Mouse (Mus musculus) heart, postnatal 0 days (tissue): ENCODE results near the gene Det1. TPM values are rescaled to one million over a fixed set of nuclear protein-coding genes. Genes with fewer than 3 reads are reported as not detected.

Source experiments
- ATAC-seq: fragments of 200-750 bp; cut with Nextera tagmentation; 2 replicates; pipeline ENCODE4 v1.8.0; 2017; ENCODE audit warnings: low read depth, moderate number of reproducible peaks, moderate library complexity; ENCODE audit not compliant: insufficient read depth
- DNase-seq: peaks from one replicate; pipeline ENCODE4 v3.0.0-alpha.2; 2016; ENCODE audit warnings: low spot score
- H3K27ac ChIP-seq: fragments of 300-500 bp; sonication (generic); 2 replicates; pipeline ENCODE4 v1.5.1; 2014; ENCODE audit warnings: low read depth, mild to moderate bottlenecking
- H3K27me3 ChIP-seq: fragments of 300-500 bp; sonication (generic); 2 replicates; pipeline ENCODE4 v1.6.1; 2014; ENCODE audit warnings: low read length, mixed read lengths; ENCODE audit not compliant: control insufficient read depth, insufficient read depth
- H3K36me3 ChIP-seq: fragments of 300-500 bp; sonication (generic); replicated peaks from 2 replicates; pipeline ENCODE4 v1.6.1; 2014; ENCODE audit warnings: low read length, mixed read lengths; ENCODE audit not compliant: control insufficient read depth, insufficient read depth
- H3K4me1 ChIP-seq: fragments of 300-500 bp; sonication (generic); 2 replicates; pipeline ENCODE4 v1.6.1; 2014; ENCODE audit warnings: antibody characterized with exemption; ENCODE audit not compliant: control insufficient read depth, insufficient read depth
- H3K4me2 ChIP-seq: fragments of 300-500 bp; sonication (generic); 2 replicates; pipeline ENCODE4 v1.6.1; 2014; ENCODE audit warnings: low read depth, mild to moderate bottlenecking, low read length, moderate library complexity
- H3K4me3 ChIP-seq: fragments of 300-500 bp; sonication (generic); 2 replicates; pipeline ENCODE4 v1.5.1; 2014; ENCODE audit warnings: low read depth, low read length
- H3K9ac ChIP-seq: fragments of 300-500 bp; sonication (generic); replicated peaks from 2 replicates; pipeline ENCODE4 v1.6.1; 2014; ENCODE audit warnings: low read depth, low read length, mixed read lengths
- H3K9me3 ChIP-seq: fragments of 300-500 bp; sonication (generic); replicated peaks from 2 replicates; pipeline ENCODE4 v1.6.1; 2016; ENCODE audit warnings: low read length; ENCODE audit not compliant: control insufficient read depth
- CTCF ChIP-seq: IDR thresholded peaks from 2 replicates; pipeline ENCODE4 v1.5.1; 2016; ENCODE audit warnings: antibody characterized with exemption, control low read depth, low read depth
- EP300 ChIP-seq: IDR thresholded peaks from 2 replicates; pipeline ENCODE4 v1.6.1; 2016; ENCODE audit warnings: antibody characterized with exemption, low read depth
- WGBS: fragments of 180-500 bp; shearing (Covaris S2); extraction: QIAGEN DNeasy Blood & Tissue Kit; methylation state at CpG from one replicate; pipeline ENCODE4 v1.1.7; 2014; 5-methylcytosine and 5-hydroxymethylcytosine counted together
- polyA plus RNA-seq: library from polyadenylated mRNA; unstranded; fragments of >200 nt; fragmentation: Nextera tagmentation; extraction: Ambion mirVana; gene quantifications from 2 replicates; pipeline ENCODE4 v1.2.1, GENCODE M21; 2015
- total RNA-seq: library from RNA; depleted of rRNA; stranded (reverse); fragments of >200 nt; gene quantifications from 2 replicates; pipeline ENCODE4 v1.2.3, GENCODE M21; 2014; ENCODE audit warnings: low replicate concordance

Gene Det1
- total and polyA plus RNA-seq, 2 experiments from 2014 or later: 8.2 to 11.1 TPM

- Histone ChIP-seq H3K4me1 (peaks cover 13% of the 10 kb centered on the region), H3K4me2 (peak overlapping the region; percentile 81), H3K27ac (peak overlapping the region; percentile 69; the same call in 1 of the 2 replicates), H3K4me3 (peak overlapping the region; percentile 97), H3K9ac (peak overlapping the region; percentile 84), H3K9me3 (no peaks in the 10 kb centered on the region), H3K36me3 (peaks cover 23% of the 10 kb centered on the region), H3K27me3 (no peaks in the 10 kb centered on the region)
- no peak for ATAC-seq
- WGBS: 39% methylated on average over 12 of the region's 12 CpGs
- no peak for TF ChIP-seq EP300
- no peak for TF ChIP-seq CTCF
- DNase-seq: no peak
These were observed 872 bp downstream of the Det1 start for GRCm38 (mm10) chr7:78846066-78846716.

DNA sequence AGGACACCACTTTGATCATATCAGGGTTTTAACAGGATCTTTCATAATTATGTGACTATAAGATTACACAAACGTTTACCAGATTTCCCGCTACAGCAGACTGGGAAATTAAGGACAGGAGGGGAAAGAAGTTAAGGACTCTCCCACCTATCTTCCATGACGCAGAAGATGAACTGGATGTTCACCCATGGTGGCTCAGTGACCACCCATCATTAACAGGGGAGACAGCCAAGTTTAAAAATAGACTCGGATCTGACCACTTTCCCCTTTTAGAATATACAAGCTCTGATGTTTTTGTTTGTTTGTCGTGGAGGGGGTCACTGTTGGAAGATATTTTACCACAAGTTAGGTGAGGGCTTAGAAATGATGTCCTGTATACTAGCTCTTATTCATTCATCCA, 5.5 kb downstream of the Det1 start:
- Histone ChIP-seq H3K27ac (no peak overlapping the region), H3K4me2 (no peak overlapping the region), H3K4me3 (no peak overlapping the region), H3K9ac (no peak overlapping the region), H3K27me3 (no peaks in the 10 kb centered on the region), H3K36me3 (peaks cover 54% of the 10 kb centered on the region), H3K9me3 (no peaks in the 10 kb centered on the region), H3K4me1 (peaks cover 14% of the 10 kb centered on the region)
- DNase-seq (no peak), ATAC-seq (no peak)
- WGBS: 46% methylated on average over 5 of the region's 5 CpGs
- TF ChIP-seq EP300 (no peak), CTCF (no peak)

DNA sequence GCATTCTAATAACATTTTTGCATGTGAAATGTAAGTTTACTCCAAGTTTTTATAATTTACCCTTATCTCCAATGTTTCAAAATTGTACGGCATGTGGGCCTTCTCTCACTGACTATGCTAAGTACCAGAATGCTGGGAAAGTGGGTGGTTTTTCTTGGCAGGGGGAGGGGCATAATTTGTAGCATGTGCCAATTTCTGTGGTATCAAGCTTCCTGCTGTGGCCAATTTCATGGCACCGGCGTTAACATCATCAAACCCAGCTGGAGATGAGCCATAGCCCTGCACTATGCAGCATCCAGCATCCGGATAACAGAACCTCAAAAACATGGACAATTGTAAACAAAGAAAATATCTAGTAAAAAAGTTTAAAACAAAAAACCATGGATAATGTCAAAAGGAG, 9.8 kb downstream of the Det1 start:
- peaks cover 41% of the 10 kb centered on the region for H3K36me3 ChIP-seq
- 81% methylated on average over 4 of the region's 4 CpGs for WGBS
- TF ChIP-seq CTCF: no peak
- TF ChIP-seq EP300: no peak
- DNase-seq: no peak
- no peaks in the 10 kb centered on the region for H3K9me3 ChIP-seq
- H3K9ac ChIP-seq: no peak overlapping the region
- no peak for ATAC-seq
- no peak overlapping the region for H3K4me3 ChIP-seq
- no peaks in the 10 kb centered on the region for H3K27me3 ChIP-seq
- H3K4me1 ChIP-seq: 0 out of 2 replicates have a peak, but pooled peaks cover 2% of the 10 kb centered on the region
- no peak overlapping the region for H3K4me2 ChIP-seq
- no peak overlapping the region for H3K27ac ChIP-seq

DNA sequence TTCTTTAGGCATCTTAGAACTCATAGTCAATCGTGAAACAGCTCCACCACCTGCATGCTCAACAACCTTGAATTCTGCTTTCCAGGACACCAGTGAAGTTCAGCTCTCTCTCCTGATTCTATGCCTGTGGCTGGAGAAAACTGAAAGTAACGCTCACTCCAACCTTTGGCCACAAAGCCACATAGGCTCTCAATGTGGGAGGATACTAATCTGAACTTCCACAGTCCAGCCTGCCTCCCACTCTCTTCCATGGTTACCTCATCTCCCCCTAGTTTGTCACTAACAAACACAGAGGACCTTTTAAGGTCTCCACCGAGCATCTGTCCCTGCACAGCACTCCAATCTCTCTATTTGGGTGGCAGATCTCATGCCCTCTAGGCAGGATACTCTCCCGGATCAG, 11.4 kb downstream of the Det1 start:
- H3K4me3 ChIP-seq: no peak overlapping the region
- TF ChIP-seq CTCF: no peak
- no peak overlapping the region for H3K9ac ChIP-seq
- no peak for ATAC-seq
- H3K4me1 ChIP-seq: no peaks in the 10 kb centered on the region
- H3K27ac ChIP-seq: no peak overlapping the region
- no peaks in the 10 kb centered on the region for H3K27me3 ChIP-seq
- H3K36me3 ChIP-seq: peaks cover 36% of the 10 kb centered on the region
- DNase-seq: no peak
- H3K9me3 ChIP-seq: no peaks in the 10 kb centered on the region
- 84% methylated on average over 4 of the region's 4 CpGs for WGBS
- H3K4me2 ChIP-seq: no peak overlapping the region

DNA sequence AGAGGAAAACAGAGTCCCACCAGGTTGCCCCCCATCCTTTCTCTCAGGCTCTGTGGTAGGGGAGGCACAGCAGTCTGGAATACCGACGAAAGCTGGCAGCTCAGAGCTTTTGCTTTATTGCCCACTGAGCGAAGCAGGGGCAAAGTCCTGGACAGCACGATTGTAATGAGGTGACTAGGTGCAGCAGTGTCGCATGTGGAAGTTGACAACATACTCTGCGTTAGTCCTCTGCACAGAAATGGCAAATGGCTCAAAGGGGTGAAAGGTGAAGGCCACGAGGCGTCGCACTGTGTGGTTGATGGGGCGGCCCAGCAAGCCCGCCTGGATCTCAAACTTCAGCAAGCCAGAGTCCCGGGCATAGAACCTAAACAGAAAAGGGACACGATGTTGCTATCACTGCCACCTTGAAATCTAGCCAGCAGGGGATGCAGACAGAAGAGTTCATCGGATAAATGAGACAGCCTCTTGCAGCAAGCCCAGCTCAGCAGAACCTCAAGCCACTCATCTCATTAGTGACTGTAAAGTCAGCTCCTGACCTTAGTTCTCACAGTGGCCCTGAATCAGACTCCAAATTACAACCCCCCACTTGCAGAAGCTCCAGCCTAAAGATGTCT, 19.2 kb downstream of the Det1 start:
- TF ChIP-seq CTCF (no peak), EP300 (no peak)
- ATAC-seq: no peak
- Histone ChIP-seq H3K9ac (no peak overlapping the region), H3K27me3 (no peaks in the 10 kb centered on the region), H3K4me3 (no peak overlapping the region), H3K4me1 (no peaks in the 10 kb centered on the region), H3K36me3 (peaks cover 53% of the 10 kb centered on the region), H3K4me2 (no peak overlapping the region), H3K9me3 (no peaks in the 10 kb centered on the region), H3K27ac (no peak overlapping the region)
- 88% methylated on average over 14 of the region's 14 CpGs for WGBS
- DNase-seq: no peak
